Mouse (Mus musculus) ES-CJ7 (cell line): ENCODE data around the gene March6.
A peak's percentile ranks its signal among the peaks of the same experiment; 100 is the strongest.

Experiments used
- DNase-seq: peaks from one replicate; pipeline ENCODE4 v3.0.0; 2011; ENCODE audit warnings: low read depth, low spot score

The March6 gene

DNA sequence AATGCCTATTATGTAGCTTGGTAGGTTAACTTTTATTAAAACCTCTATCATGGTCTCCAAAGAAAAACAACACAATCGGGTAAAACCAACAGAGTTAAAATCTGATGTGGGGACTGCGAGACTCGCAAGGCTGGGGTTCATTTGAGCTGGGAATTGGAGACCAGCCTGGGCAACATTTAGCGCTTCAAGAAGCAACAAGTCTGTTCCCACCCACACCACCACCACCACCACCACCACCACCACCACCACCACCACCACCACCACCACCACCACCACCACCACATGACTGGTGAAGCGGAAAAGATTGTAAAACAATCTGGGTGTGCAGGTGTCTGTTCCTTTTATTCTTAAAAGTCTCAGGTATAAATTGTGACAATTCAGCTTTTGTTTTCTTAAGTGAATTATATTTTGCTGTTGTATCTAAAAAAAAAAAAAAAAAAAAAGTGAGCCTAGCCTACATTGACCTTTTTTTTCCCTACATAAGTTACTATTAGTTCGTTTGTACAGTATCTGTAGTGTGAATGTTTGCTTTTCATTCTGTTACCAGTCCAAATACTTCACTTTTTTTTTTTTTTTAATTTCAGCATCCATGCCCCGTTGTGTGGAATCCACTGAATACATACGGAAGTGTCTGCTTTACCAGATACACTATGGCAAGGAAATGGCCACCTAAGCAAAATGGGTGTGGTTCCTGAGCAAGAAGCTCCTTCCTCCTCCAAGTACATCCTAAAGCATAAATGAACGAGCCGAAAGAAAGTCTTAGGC is 76.6 kb downstream of the March6 start:
- DNase-seq, result no peak

DNA sequence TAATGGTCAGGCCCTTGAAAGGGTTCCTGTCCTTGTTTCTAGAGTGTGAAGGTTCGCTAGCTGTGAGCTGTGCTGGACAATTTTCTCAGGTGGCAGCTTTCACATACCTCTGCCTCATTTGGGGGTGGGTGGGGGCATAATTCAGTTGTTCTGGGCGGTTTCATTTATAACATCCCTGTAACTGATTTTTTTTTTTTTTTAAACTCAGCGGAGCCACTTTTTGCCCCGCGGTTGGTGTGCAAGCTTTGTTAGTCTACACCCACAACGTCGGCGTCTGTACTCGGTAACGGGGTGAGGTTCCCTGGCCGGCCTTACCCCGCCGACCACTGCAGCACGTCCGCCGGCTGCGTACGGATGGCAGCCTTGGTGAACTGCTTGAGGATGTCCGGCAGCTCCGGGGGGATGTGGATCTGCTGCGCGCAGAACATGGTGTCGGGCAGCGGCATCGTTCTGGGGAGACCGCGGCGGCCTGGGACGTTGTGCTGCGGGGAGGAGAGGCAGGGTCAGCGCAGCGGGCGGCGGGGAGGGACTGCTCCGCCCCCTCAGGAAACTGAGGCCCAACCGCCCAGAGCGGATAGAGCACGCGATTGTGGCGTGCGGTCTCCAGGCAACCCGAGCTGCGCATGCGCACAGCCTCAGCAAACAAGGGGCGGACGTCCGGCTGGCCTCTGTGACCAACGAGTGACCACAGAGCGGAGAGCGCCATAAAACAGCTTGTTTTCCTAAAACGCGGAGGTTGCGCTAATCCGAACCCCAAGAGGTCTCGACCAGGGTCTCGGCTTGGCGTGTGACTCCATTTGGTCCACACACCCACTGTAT is 77.5 kb downstream of the March6 start, which contains the start of gene Ropn1l:
Ropn1l (minus strand) TSS at position 640 of the 819 bp plus-strand sequence.
- DNase-seq, result peak; percentile 76

DNA sequence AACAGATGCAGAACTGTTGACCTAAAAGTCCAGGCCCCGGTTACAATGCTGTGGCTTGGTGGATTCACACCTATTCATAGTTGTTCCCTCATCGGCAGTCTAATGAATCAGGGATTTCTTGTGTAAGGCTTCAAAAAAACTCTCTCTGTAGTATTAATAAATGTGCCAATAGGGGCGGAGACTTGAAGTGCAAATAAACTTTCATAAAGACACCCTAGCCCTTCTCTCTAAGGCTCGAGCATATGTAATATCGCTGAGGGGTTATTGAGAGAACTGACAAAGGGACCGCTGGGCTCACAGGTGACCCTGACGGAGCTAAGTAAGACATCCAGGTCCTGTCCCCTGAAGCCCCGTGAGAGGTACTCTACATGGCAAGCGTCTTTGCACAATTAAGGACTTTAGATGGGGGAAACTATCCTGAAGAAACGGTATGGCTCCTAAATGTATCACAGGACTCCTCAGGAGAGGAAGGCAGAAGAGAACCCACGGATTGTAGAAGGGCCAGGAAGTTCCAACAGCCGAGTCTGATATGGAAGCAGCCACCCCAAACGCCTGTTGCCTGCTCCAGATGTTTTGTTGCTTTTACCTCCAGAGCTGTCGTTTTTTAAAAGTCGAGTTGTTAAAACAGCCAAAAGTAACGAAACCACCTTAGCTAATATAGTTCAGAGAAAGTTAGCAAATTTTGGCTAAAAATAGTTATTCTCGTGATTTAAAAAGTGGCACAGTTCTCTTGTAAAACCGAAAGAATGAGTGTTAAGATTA is 78.3 kb downstream of the March6 start:
- no peak for DNase-seq

DNA sequence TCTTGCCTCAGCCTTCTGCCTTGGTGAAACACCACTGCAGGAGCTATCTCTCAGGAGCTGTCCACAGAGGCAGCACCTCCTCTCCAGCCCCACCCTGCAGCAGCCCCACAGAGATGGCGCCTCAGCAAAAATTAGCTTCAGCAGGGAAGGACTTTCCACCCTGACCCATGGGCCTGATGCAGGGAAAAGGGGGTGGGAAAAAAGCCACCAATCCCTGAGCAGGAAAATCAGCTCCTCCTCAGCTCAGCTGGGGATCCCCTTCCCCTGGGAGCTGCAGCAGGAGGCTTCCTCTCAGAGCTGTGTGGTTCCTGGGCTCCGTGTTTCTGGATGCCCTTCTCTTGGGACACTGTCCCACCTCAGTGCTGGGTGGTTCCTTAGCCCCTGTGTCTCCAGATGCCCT is 81.1 kb downstream of the March6 start:
- peak; percentile 12 for DNase-seq

DNA sequence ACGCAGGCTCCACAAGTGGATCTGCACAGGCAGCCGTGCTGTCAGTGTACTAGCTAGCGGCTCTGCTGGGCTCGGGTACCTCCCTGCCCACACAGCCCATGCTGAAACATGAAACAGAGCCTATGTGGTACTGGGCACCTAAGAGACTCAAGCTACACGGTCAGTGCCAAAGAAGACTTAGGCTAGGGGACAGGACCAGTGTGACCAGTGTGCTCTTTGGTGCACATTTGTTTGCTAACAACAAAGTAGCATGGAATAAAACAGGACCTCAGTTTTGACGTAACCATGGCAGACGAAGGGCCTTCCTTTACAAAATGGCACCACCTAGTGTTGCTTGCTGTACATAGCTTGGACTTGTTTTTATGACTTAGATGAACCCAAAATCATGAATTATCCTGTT is 83.7 kb downstream of the March6 start:
- peak; percentile 66 for DNase-seq

DNA sequence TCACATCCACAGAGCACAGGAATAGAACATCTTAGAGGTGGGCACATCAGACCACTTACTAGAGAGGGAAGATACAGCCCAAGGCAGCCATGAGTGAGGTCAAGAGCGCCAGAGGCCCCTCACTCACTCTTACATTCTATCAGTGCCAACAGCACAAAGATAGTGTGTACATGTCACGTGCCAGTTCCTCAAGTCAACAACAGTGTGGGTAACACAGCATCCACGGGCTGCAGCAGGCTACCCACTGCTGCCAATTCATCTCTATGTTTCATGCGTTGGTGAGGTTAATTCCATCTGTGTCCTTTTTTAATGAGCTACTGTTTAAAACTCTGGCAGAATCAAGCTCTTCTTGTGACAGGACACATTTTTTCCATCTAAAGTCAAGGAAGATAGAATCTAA is 88.2 kb downstream of the March6 start:
- no peak for DNase-seq

DNA sequence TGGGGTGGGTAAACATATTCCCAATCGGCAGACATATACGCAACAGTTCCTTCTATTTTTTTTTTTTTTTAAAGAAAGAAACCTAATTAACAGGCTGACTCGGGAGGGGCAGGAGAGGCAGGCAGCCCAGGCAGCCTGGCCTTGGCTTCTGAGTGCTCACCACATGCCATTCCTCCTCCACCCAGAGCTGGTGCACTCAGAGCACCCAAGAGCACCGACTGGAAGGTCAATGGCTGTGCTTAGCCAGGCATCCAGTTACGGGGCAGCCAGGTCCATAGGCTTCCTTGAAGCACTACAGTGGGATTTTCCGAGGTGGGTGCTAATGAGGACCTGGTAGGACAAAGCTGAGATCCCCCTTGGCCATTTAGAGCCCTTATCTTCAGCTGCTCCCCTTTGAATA is 88.9 kb downstream of the March6 start:
- no peak for DNase-seq

DNA sequence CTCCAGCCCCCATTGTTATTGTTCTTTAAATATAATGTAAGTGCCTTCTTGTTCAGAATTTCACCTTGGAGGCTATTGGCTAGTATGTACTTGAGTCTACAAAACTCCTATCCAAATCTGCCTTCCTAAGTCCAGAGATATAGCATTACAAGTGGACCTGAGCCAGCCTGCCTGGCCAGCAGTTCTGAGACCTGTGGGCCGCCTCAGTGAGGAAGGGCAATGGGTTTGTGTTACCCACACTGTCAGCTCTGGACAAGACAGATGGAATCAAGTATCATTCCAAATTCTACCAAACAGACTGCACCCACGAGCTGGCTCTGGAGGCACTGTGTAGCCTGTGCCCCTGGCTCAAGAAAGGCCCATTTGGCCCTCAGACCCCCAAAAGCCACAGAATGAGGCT is 94.0 kb downstream of the March6 start:
- no peak for DNase-seq

DNA sequence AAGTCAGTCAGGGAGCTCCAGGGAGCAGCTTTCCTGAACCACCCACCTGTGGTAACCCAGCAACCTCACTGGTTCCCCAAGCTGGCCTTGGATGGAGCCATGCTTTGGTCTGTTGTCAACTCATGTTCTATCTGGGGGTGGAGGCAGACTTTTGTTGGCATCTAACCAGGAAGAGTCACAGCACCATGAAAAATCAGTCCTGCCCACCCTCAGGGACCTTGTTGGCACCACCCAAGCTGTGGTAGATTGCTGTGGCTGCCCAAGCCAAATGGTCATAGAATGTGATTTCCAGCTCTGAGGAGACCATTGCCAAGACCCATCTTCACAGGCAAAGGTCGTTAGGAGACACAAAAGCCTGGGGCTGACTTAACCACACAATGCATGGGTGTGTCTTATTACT is 94.8 kb downstream of the March6 start:
- no peak for DNase-seq

DNA sequence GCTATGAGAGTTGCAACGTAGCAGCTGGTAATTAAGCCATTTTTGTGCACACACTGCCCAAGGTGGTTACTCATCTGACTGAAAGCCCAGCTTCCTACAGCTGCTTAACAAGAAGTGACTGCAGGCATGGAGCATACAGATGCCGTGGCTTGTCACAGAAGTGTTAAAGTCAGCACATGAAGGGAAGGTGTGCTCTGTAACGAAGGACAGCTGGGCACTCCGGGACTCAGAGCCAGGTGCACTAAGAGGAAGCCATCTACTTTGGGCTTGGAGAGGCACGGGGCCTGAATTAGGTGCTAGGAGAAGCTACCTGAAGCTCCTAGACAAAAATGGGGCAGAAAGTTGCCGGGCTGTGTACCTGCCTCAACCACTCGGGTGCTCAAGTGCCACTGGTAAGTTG is 97.1 kb downstream of the March6 start:
- no peak for DNase-seq

DNA sequence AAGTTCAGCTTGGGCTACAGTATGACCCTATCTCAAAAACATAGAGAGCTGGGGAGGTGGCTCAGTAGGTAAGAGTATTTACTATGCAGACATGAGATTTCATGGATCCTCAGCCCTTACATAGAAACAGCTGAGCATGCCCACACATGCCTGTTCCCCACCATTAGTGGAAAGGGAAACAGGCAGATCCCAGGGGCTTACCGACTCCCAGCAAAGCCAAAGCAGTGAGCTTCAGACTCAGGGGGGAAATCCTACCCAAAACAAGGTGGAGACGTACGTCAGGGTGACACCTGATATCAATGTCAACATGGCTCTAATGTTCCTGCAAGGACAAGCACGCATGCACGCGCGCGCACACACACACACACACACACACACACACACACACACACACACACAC is 99.0 kb downstream of the March6 start:
- DNase-seq, result no peak

DNA sequence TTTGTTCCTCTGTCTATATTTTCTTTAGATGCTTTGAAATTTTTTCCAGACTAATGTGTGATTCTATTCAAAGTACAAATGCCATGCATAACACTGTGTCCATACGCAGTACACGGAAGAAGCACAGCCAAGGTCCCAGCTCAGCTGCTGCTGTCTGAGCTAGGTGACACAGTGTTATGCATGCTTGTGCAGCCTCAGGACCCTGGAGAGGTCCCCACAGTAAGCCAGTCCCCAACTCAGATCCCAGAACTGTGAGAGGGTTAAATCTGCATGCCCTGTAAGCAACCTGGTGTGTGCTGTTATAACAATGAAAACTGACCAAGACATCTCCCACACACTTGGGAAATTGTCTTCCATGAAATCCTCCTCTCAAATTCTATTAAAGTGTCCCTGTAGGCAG is 100.8 kb downstream of the March6 start:
- no peak for DNase-seq

DNA sequence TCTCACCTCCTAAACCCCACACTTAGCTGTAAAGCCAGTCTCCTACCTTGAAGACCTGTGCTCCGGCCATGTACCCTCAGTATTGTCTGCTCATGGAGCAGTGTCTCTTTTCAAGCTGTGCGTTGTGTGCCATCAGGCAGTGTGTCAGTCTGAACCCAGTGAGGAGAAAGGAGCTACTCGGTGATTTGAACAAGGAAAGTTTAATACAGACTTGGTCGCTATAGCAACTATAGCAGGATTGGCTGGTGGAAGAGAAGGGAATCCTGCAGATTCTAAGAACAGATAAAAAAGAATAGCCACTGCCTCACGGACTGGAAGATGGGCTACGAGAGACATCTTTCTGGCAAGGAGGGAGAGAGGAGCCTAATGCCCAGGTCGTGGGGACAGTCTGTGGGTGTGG is 101.4 kb downstream of the March6 start:
- DNase-seq, result no peak

DNA sequence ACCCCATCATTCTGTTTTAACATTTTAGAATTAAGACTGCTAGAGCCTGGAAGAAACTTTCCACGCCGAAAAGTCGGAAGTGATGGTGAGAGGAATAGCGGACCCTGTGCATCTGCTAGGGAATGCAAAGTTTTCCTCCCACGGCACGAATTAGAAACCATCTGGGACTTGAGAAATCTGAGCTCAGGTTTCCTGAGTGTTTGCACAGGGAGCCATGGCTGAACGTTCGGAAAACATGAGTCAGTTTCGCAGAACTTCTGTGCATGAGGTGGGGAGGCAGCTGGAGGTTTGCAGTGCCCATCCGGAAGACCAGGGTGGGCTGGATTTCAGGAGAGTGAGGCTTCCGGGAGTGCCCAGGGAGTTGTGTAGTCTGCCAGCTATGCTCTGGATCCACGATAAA is 102.3 kb downstream of the March6 start:
- DNase-seq, result no peak

DNA sequence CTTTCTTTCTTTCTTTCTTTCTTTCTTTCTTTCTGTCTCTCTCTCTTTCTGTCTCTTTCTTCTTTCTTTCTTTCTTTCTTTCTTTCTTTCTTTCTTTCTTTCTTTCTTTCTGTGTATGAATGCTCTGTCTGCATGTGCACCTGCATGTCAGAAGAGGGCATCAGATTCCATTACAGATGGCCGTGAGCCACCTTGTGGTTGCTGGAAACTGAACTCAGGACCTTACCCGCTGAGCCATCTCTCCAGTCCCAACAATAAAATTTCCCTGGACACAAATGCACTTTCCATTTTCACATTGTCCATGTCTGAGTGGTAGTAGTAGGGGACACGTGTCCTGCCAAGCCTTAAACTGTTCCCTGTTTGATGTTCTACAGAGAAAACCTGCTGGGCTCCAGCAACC is 103.5 kb downstream of the March6 start:
- DNase-seq, result no peak

DNA sequence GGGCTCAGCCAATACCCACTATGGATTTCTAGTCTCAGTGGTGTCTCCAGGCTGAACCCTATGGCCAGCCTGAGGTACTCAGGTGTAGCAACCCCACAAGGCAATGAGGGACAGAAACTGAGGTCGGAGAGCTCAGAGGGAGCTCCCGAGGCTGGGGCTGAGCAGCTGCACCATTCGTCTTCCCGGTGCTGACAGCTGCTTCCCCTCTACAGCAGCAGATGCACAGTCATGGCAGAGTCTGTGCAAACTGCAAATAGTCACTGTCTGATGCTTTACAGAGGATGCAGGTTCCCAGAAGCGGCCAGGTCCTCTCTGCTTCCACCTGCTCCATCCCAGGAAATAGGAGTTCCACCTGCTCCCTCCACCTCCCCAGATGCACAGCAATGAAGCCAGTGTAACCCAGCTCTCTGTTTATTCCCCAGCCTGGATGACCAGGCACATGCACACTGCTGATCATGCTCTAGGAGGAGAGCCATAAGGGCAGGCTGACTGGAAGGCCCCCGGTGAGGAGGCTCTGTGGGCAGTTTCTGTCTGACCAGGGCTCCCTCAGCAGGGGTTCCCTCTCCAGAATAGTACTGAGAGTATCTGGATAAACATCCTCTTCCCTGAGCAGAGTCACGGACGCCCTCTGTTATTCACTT is 104.7 kb downstream of the March6 start:
- DNase-seq, result no peak

DNA sequence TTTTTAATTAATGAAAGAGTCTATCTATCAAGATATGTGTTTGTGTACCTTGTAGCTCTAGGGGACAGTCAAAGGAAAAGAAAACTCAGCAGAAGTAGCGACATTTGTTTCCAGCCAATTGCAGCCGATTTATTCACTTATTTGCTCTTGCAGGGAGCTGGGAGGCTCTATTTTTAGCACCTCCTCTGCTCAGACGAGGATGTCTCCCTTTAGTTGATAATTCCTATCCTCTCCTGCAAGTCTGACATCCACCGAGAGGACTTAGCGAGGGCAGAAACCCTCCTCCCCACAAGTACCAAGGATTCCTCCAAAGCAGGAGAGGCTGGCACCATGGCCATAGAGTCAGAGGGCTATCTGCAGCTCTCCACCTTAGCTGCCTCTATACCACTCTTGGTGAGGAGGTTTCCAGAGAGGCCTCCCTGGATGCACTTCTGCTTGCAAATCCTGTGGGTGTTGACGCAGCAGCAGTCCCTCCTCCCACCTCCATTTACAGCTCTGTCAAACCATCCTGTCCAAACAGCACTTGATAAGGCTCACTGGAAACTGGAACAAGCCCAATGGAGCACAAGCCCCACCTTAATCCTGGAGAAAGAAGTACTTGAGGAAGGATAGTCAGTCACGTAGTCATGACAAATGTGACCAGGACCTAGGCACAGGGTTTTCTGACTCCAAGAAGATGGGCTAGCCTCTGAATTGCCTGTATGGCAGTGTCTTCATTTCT is 108.0 kb downstream of the March6 start:
- DNase-seq, result no peak

DNA sequence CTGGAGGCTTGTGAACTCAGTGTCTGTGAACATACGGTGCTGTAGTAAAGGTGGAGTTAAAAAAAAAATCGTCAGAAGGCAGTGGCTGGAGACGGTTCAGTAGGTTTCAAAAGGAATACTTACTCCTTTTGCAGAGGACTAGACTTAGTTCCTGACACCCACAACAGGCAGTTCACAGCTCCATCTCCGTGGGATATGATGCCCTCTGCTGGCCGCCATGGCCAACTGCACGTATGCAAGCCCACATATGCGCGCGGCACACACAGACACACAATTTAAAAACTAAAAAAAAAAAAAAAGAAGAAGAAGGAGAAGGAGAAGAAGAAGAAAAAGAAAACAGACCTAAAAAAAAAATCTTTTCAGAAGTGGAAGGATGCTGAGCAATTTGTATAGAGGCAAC is 111.8 kb downstream of the March6 start:
- DNase-seq, result peak; percentile 86

DNA sequence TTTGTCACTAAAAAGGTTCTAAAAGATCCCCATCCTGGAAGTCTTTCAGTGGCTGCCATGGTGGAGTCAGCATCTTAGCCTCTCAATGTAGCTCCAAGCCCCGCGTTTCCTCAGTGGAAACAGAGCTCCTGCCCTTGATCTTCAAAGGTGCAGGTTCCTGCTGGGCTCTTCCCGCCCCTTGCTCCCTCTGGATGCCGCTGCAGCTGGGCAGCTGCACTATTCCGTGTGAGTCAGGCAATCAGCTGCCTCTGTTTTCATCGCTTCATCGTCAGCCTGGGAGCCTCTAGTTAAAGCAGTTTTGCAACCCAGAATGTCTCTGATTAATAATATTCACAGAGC is 112.2 kb downstream of the March6 start:
- no peak for DNase-seq

DNA sequence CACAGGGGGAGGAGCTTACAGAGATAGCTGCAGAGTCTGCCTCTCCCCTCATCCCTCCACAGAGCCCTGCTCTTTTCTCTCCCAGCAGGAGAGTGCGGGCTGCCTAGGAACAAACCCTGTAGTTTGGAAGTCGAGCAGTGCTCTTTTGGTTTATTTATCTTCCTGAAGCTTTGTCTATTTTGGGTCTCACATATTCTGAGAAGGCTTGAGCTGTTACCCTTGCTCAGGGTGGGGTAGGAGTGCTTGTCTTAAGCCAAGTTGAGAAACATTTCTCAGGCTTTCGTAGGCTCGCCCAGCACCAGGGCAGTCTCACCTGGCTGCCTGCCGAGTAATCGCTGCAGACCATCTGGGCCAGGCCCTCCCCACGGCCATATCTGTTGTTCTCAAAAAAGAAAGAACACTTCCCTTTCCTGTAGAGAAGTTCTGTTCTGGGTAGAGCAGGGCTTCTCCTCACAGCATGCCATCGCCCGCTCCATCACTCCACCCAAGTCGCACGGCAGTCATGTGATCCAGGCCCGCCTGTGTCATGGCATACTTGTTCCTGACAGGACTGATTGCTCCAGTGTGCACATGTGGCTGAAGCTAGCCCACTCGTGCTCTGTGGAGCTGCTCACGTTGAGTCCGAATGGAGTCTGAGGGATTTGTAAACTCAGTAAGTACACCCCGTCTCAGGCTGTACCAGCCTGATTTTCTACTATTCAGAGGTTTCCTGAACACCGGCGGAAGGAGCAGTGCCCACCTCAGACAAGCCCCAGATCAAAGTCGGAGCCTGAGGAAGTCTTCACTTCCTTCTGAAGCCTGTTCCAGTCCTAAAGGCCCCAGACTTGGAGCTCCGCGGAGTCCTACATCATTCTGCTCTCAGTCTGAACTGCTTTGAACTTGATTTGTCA is 112.8 kb downstream of the March6 start:
- peak; percentile 66 for DNase-seq
